Mouse (Mus musculus) ES-Bruce4 (cell line): ENCODE measurements around the gene Strip1.

ENCODE experiments used
- CTCF ChIP-seq: IDR thresholded peaks from one replicate; pipeline ENCODE4 v1.8.1; 2011; ENCODE audit warnings: low read depth, low read length
- EP300 ChIP-seq: IDR thresholded peaks from 2 replicates; pipeline ENCODE4 v1.6.1; 2011; ENCODE audit warnings: low read depth, low read length; ENCODE audit not compliant: insufficient read depth

- TF ChIP-seq CTCF (no peak), EP300 (no peak)
Observed at GRCm38 (mm10) chr3:107619911-107620310, 11.6 kb downstream of the Strip1 start.
